Mouse (Mus musculus) heart, embryonic 16.5 days (tissue): ENCODE results near the gene Cela2a. TPM values are rescaled to one million over a fixed set of nuclear protein-coding genes. Genes with fewer than 3 reads are reported as not detected.

Experiments used
- ATAC-seq: fragments of 200-750 bp; cut with Nextera tagmentation; replicated peaks from 2 replicates; pipeline ENCODE4 v1.8.0; 2017; ENCODE audit warnings: moderate number of reproducible peaks; ENCODE audit not compliant: insufficient read depth, low FRiP score; ENCODE audit errors: extremely low read depth
- H3K27ac ChIP-seq: fragments of 300-500 bp; sonication (generic); 2 replicates; pipeline ENCODE4 v1.5.1; 2014; ENCODE audit warnings: mild to moderate bottlenecking, low read length, control low read depth, moderate library complexity
- H3K27me3 ChIP-seq: fragments of 300-500 bp; sonication (generic); 2 replicates; pipeline ENCODE4 v1.6.1; 2014; ENCODE audit warnings: low read length, mixed read lengths; ENCODE audit not compliant: control insufficient read depth, insufficient read depth
- H3K36me3 ChIP-seq: fragments of 300-500 bp; sonication (generic); 2 replicates; pipeline ENCODE4 v1.6.1; 2014; ENCODE audit not compliant: control insufficient read depth, insufficient read depth
- H3K4me1 ChIP-seq: fragments of 300-500 bp; sonication (generic); 2 replicates; pipeline ENCODE4 v1.6.1; 2014; ENCODE audit warnings: low read length, mixed read lengths; ENCODE audit not compliant: control insufficient read depth, insufficient read depth
- H3K4me2 ChIP-seq: fragments of 300-500 bp; sonication (generic); 2 replicates; pipeline ENCODE4 v1.6.1; 2014; ENCODE audit warnings: low read depth, mild to moderate bottlenecking, control low read depth, low read length
- H3K4me3 ChIP-seq: fragments of 300-500 bp; sonication (generic); 2 replicates; pipeline ENCODE4 v1.5.1; 2014; ENCODE audit warnings: mild to moderate bottlenecking, control low read depth, low read length
- H3K9ac ChIP-seq: fragments of 300-500 bp; sonication (generic); 2 replicates; pipeline ENCODE4 v1.6.1; 2014; ENCODE audit warnings: low read length, control low read depth
- H3K9me3 ChIP-seq: fragments of 300-500 bp; sonication (generic); replicated peaks from 2 replicates; pipeline ENCODE4 v1.6.1; 2016; ENCODE audit warnings: low read length; ENCODE audit not compliant: control insufficient read depth
- WGBS: fragments of 180-500 bp; shearing (Covaris S2); extraction: QIAGEN DNeasy Blood & Tissue Kit; methylation state at CpG from one replicate; pipeline ENCODE4 v1.1.7; 2014; 5-methylcytosine and 5-hydroxymethylcytosine counted together
- polyA plus RNA-seq: library from polyadenylated mRNA; unstranded; fragments of >200 nt; fragmentation: Nextera tagmentation; extraction: Ambion mirVana; gene quantifications from 2 replicates; pipeline ENCODE4 v1.2.1, GENCODE M21; 2015

Gene Cela2a
- polyA plus RNA-seq, 1 experiment from 2014 or later = 0.63 TPM

DNA sequence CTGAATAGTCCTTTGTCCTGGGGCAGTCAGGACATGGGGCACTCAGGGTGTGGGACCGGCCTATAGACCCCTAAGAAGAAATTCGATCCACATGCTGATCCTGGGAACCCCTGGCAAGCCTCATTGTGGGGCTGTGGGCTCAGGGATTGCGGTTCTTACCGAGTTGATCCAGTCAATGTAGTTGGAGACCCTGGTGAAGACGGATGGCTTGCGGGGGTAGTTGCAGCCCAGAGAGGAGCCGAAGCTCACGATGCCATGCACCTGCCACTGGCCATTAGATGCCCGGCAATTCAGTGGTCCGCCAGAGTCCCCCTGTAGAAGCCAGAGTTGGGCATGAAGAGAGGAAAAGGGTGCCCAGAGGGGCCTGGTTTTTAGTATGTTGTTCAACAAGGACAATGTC, 8.3 kb downstream of the Cela2a start:
- H3K4me1 ChIP-seq = peaks cover 3% of the 10 kb centered on the region; the same call in 1 of the 2 replicates
- peaks cover 5% of the 10 kb centered on the region; the same call in 1 of the 2 replicates for H3K36me3 ChIP-seq
- H3K27me3 ChIP-seq = no peaks in the 10 kb centered on the region
- no peak overlapping the region for H3K4me3 ChIP-seq
- no peak overlapping the region for H3K27ac ChIP-seq
- WGBS = 78% methylated on average over 10 of the region's 10 CpGs
- H3K9ac ChIP-seq = no peak overlapping the region
- H3K4me2 ChIP-seq = no peak overlapping the region
- ATAC-seq = no peak
- no peaks in the 10 kb centered on the region for H3K9me3 ChIP-seq

DNA sequence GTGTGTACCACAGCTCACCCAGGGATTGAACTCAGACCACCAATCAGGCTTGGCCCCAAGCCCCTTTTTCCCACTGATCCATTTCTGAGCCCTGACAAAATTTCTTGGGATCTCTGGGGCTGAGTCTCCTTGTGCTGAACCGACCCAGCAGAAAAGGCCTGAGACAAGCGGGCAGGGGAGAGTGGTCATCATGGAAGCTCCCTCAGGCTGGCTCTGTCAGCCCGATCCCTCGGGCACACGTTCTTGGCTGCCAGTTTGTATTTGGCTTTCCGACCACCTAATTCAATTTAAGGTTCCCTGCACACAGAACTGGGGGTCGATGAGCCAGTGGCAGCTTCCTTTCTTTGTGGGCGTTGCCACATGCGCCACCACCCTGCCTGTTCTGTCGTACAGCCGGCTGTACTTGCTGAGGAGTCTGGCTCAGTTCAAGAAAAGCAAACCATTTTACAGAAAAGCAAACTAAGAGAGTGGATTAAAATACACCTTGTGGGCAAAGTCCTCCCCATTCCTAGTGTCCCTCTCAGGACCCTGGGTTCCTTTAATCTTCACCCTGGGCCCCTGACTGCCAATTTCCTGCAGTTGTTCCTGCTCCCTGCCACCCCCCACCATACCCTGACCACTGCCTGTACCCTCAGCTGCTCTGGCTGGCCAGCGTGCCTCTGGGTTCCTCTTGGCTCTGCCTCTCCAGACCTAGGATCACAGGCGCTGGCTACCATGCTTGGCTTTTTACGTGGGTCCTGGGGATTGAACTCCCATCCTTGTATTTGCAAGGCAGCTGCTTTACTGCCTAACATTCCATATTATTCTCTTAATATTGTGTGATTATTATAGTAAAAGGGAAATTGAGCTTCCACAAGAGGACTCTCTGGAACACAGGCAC, 8.9 kb downstream of the Cela2a start:
- Histone ChIP-seq H3K9ac (no peak overlapping the region), H3K4me2 (no peak overlapping the region), H3K4me3 (no peak overlapping the region), H3K36me3 (peaks cover 7% of the 10 kb centered on the region; the same call in 1 of the 2 replicates), H3K27ac (no peak overlapping the region), H3K9me3 (no peaks in the 10 kb centered on the region), H3K27me3 (no peaks in the 10 kb centered on the region), H3K4me1 (peaks cover 3% of the 10 kb centered on the region; the same call in 1 of the 2 replicates)
- 76% methylated on average over 14 of the region's 14 CpGs for WGBS
- ATAC-seq = no peak

DNA sequence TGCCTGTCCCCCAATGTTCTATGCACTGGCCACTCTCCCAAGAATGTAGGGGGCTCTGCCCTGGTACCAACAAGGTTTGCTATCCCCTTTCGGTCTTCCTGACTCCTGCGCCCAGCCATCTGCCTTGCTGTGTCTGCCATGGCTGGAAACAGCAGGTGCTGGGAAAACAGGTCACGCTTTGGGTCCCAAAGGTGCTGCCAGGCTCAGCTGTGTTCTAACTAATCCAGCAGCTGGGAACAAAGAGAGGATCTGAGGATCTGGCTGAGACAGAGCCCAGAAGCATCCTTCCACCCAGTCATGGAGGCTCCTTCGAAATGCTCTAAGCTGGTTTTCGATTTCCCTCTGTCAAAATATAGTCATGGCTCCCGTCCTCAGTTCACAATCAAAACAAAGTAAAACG, 9.7 kb downstream of the Cela2a start:
- Histone ChIP-seq H3K4me1 (peaks cover 3% of the 10 kb centered on the region; the same call in 1 of the 2 replicates), H3K4me3 (no peak overlapping the region), H3K9ac (no peak overlapping the region), H3K9me3 (no peaks in the 10 kb centered on the region), H3K36me3 (peaks cover 13% of the 10 kb centered on the region), H3K4me2 (no peak overlapping the region), H3K27ac (no peak overlapping the region), H3K27me3 (no peaks in the 10 kb centered on the region)
- 88% methylated on average over 7 of the region's 7 CpGs for WGBS
- no peak for ATAC-seq

DNA sequence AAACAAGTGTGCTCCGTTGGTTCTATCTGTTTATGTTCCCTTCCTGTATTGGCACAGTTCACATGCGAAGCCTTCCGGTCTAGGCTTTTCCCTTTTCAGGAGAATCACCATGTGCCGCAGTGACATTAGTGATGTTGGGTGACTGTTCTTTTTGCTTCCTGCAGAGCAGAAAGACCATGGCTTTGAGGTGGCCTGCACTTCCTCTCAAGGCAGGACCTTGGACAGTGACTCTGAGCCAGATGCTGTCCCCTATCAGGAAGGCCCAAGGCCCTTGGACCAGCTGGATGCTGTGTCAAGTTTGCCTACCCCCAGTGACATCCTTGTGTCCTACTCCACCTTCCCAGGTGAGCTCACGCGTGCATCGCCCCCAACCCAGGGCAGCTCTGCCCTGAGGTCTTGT, 14.6 kb downstream of the Cela2a start:
- Histone ChIP-seq H3K36me3 (peaks cover 33% of the 10 kb centered on the region), H3K4me3 (no peak overlapping the region), H3K27ac (no peak overlapping the region), H3K9ac (no peak overlapping the region), H3K27me3 (no peaks in the 10 kb centered on the region), H3K4me1 (no peaks in the 10 kb centered on the region), H3K9me3 (no peaks in the 10 kb centered on the region), H3K4me2 (no peak overlapping the region)
- ATAC-seq = no peak
- WGBS = 92% methylated on average over 7 of the region's 7 CpGs

DNA sequence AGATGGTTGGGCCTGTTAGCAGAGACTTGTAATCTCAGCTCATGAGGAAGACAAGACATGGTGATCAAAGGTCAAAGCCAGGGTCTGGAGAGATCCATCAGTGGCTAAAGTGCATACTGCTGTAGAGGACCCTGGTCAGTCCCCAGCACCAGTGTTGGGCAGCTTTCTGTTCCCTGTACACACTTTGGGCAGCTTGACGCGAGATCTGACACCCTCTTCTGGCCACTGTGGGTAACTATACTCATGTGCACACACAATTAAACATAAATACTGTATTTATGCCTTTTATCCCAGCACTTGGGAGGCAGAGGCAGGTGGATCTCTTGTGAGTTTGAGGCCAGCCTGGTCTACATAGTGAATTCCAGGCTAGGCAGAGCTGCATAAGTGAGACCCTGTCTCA, 15.0 kb downstream of the Cela2a start:
- H3K36me3 ChIP-seq = peaks cover 33% of the 10 kb centered on the region
- no peak overlapping the region for H3K27ac ChIP-seq
- H3K4me1 ChIP-seq = no peaks in the 10 kb centered on the region
- H3K4me2 ChIP-seq = no peak overlapping the region
- H3K4me3 ChIP-seq = no peak overlapping the region
- no peak overlapping the region for H3K9ac ChIP-seq
- 96% methylated on average over 2 of the region's 2 CpGs for WGBS
- H3K9me3 ChIP-seq = no peaks in the 10 kb centered on the region
- H3K27me3 ChIP-seq = no peaks in the 10 kb centered on the region
- no peak for ATAC-seq

DNA sequence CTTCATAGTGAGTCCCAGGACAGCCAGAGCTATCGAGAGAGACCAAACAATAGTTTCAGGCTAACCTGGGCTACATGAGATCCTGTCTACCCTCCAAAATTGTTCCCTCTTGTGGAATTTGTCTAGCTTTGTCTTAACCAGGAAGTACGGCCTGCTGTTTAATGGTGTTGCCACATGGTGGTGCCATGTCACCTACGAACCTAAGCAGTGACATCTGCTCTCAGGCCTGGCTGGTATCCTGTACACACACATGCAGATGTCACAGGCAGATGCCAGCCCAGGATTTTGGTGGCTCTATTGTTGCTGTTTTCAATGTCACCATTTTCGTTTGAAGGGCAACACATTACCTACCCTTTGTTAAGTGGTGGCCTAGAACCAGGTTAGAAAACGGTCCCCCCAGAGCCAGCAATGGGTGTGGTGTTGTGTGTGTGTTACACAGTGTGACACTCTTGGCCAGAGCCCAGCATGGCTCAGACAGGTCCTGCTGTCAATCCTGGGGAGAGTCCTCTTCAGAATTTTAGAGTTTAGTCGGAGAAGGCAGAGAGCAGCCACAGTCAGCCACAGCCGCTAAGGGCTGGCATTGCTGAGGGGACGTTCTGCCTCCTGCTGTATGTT, 16.0 kb downstream of the Cela2a start:
- H3K9me3 ChIP-seq = no peaks in the 10 kb centered on the region
- H3K27ac ChIP-seq = no peak overlapping the region
- no peak overlapping the region for H3K4me2 ChIP-seq
- no peaks in the 10 kb centered on the region for H3K4me1 ChIP-seq
- ATAC-seq = no peak
- H3K27me3 ChIP-seq = no peaks in the 10 kb centered on the region
- H3K9ac ChIP-seq = no peak overlapping the region
- H3K4me3 ChIP-seq = no peak overlapping the region
- peaks cover 40% of the 10 kb centered on the region for H3K36me3 ChIP-seq
- WGBS = 72% methylated on average over 8 of the region's 8 CpGs

DNA sequence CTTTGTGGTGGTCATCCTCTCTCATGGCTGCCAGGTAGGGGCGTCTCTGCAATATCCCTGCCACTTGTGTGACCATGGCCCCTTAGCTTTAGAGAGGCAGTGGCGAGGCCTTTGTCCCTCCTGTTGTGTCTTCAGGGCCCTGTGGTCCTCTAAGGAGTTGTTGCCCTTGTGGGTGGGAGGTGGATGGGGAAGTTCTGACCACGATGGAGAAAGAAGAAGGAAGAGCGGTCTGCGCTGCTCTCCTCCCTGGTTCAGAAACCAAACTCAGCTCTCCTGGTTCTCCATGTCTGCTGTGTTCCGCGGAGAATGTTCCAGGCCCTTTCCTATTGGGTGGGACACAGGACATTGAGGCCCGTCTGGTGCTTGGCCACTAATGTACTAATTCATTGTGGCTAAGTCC, 20.1 kb downstream of the Cela2a start:
- 94% methylated on average over 8 of the region's 8 CpGs for WGBS
- no peak for ATAC-seq
- H3K4me3 ChIP-seq = no peak overlapping the region
- no peaks in the 10 kb centered on the region for H3K4me1 ChIP-seq
- H3K9ac ChIP-seq = no peak overlapping the region
- no peak overlapping the region for H3K4me2 ChIP-seq
- peaks cover 27% of the 10 kb centered on the region for H3K36me3 ChIP-seq
- H3K27me3 ChIP-seq = no peaks in the 10 kb centered on the region
- no peaks in the 10 kb centered on the region for H3K9me3 ChIP-seq
- no peak overlapping the region for H3K27ac ChIP-seq

DNA sequence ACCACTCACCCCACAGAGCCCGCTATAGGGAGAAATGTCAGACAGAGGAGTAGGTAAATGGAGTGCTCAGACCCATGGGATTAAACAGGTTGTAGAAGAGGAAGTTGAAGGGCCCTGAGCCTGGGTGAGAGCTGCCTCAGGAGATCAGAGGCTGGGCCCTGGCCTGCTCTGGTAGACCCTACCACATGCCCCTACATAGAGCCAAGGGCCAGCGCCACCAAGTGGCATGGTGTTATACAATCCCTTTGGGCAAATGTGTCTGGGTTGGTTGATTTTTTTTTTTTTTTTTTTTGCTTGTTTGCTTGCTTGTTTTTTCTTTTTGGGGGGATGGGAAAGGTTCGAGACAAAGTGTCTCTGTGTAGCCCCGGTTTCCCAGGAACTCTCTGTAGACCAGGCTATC, 21.9 kb downstream of the Cela2a start:
- no peak for ATAC-seq
- H3K9me3 ChIP-seq = no peaks in the 10 kb centered on the region
- WGBS = 83% methylated on average over 4 of the region's 4 CpGs
- no peak overlapping the region for H3K4me2 ChIP-seq
- no peak overlapping the region for H3K9ac ChIP-seq
- no peak overlapping the region for H3K4me3 ChIP-seq
- H3K27ac ChIP-seq = no peak overlapping the region
- H3K36me3 ChIP-seq = peaks cover 19% of the 10 kb centered on the region
- H3K27me3 ChIP-seq = no peaks in the 10 kb centered on the region
- H3K4me1 ChIP-seq = no peaks in the 10 kb centered on the region

DNA sequence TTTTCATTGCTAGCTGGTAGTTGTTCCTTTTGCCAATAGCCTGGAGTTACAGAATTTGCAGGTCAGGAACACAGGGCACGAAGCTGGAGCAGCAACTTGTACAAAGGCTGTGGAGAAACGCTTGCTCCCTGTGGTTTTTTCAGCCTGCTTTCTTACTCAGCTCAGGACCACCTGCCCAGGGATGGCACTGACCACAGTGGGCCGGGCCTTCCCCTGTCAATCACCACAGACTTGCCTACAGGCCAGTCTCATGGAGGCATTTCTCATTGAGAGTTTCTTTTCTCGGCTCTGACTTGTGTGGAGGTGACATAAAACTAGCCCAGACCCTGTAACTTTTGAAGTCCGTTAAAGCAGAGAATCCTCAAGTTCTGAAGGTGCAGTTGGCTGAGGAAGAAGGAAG, 28.4 kb downstream of the Cela2a start:
- no peak overlapping the region for H3K9ac ChIP-seq
- no peak overlapping the region for H3K4me2 ChIP-seq
- no peak for ATAC-seq
- H3K9me3 ChIP-seq = no peaks in the 10 kb centered on the region
- WGBS = 86% methylated on average over 5 of the region's 5 CpGs
- H3K27me3 ChIP-seq = no peaks in the 10 kb centered on the region
- H3K4me1 ChIP-seq = peaks cover 14% of the 10 kb centered on the region
- H3K27ac ChIP-seq = no peak overlapping the region
- no peak overlapping the region for H3K4me3 ChIP-seq
- H3K36me3 ChIP-seq = peaks cover 3% of the 10 kb centered on the region
